Mouse (Mus musculus): ENCODE results near the gene Tomm40.
A peak's percentile ranks its signal among the peaks of the same experiment; 100 is the strongest.

Tomm40 gene

DNA sequence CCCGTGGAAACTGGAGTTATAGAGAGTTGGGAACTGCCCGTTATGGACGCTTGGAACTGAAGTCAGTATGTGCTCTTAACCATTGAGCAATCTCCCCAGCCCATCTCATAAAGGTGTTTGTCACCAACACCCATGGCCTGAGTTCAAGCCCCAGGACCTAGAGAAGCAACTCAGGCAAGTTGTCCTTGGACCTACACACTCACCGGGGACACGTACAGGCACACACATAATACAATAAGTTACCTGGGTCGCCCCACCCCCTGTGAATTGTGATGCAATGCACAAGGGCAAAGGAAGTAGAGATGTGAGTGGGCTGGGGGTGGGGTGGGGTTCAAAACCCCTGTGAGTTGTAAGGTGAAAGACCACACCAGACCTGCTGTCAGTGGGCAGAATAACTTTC, 28.7 kb downstream of the Tomm40 start:
- DNase-seq: no peak

DNA sequence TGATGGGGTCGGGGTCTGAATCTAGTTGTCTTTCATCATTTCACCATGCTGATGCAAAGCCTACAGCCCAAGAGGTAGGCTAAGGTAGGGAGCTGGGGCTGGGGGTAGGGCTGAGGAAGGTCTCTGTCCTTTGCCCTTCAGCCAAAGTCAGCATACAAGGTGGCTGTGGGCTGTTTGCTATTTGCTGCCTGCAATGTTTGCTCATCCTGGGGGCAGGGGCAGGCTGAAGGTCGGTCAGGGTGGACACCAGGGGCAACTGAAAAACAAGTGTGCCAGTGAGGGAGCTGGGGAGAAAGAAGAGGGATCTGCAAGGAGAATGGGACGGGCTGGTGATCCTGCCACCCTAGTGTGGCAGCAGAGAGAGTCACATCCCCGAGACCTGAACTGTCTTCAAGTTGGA, 29.9 kb downstream of the Tomm40 start:
- DNase-seq: peak; percentile 28 to 75

DNA sequence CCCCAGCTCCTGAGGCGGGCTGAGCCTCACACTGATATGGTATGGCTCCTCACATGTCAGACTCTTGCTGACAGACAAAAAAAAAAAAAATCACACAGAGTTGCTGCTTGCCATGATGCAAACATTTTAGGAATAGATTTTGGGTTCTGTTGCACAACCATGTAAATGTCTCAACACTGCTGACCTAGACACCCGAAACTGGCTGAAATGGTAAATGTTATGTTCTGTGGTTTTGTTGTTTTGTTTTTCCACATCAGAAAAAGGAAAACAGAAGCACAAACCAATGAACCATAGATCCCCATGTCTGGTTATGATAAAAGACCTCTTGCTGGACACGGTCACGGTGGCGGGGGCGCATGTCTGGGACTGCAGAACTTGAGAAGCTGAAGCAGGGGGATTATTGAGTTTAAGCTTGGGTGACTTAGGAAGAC, 31.5 kb downstream of the Tomm40 start:
- DNase-seq: no peak

DNA sequence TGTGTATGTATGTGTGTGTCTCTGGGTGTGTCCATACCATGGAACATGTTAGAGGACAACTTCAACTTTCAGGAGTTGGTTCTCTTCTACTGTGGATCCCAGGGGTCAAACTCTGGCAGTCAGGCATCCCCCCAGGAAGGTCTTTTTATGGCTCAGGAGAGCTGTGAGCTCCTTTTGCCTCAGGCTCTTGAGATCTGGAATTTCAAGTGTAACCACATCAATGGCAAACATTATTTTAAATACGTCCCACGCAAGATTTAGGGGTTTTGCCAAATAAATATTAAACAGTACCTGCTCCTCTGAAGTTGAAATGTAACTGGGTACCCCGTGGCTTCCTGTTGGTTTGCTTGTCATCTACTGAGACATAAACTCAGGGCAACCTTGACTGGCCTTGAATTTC, 32.3 kb downstream of the Tomm40 start:
- DNase-seq: no peak

DNA sequence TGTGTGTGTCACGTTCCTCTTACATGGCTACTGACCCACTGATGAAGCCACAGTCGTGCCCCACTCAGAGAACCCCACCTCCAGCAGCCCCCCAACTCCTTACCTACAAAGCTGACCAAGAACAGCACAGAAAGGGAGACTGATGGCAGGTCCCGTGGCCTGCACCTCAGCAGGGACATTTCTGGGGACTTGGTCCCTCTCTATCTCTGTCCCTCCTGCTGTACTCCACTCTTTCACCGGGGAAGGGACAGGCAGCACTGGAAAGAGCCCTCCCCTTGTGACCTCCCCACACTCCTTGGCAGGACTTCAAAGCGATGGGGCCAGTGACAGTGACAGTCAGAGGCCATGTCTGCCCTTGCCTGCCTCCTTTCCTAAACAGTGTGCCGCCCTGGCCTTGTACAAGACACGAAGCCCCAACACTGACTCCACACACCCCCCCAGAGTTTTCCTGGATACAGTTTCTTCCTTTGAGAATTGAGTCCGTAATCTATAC, 34.0 kb downstream of the Tomm40 start, which contains the start of the genes Gm44805 and Apoc4:
Gm44805 (minus strand) TSS at position 222 of the 493 bp plus-strand sequence.
Apoc4 (minus strand) TSS at position 278 of the 493 bp plus-strand sequence.
- DNase-seq: no peak

DNA sequence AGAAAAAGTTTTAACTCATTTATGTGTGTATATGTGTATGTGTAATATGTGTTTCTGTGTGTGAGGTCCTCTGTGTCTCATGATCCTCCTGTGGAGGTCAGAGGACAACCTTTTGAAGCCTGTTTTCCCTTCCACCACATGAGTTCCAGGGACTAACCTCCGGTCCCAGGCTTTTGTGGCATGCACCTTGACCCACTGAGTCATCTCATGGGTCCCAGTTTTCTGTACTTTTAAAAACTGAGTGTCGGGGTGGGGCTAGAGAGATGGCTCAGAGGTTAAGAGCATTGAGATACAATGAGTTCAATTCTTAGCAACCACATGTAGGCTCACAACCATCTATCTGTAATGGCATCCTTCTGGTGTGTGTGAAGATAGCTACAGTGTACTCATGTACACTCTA, 34.5 kb downstream of the Tomm40 start:
- DNase-seq: no peak

DNA sequence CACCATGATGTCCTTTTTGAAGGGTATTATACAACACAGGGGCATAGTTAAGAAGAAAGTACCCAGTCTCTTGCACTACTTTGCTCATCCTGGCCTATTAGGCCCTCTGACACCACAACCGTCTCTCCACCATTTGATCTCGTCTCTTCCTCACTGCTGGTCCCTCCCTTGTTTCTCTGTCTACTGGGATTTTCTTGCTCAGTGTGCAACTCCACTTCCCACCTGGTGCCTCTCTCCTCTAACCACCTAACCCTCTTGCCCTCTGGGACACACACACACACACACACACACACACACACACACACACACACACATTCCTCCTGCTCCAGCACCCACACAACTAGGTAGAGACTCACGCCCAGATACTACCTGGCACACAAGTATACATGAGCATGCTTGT, 36.3 kb downstream of the Tomm40 start:
- no peak for DNase-seq

DNA sequence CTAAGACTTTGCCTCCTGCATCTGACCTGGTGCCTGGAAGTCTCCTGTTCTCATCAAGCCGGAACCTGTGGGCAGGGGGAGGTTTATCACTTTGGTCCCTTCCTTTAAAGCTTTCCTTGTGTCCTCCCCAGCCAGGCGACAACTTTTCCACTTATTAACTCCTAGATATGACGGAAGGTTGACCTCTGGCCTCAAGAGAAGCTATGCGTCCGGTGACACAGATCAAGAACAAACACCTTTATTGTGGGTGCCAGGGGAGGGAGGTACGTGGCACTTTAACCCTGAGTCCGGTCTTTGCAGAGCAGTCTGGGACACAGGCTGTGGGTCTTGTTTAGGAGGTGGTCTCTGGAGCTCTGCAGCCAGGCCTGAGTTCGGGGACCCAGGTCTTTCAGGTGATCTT, 37.4 kb downstream of the Tomm40 start, which contains the start of gene Apoc2:
Apoc2 (minus strand) TSS at position 70 of the 400 bp plus-strand sequence.
- DNase-seq: peak in 1 of 2 experiments; percentile 58

DNA sequence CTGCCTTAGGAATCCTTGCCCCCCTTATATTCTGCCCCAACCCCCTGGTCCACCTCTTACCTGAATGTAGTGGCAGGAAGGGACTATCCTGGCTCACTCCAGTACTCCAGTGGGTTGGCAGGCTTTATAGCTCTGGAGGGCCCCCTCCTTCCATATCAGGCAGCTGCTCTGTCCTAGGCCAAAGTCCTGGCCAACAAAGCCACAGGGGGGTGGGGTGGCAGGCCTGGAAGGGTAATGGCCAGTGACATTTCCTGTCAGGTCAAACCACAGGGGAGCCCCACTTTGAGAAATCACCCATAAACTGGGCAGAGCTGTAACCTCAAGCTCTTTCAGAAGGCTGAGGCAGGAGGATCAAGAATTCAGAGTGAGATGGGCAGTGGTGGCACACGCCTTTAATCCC, 38.6 kb downstream of the Tomm40 start:
- DNase-seq: no peak

DNA sequence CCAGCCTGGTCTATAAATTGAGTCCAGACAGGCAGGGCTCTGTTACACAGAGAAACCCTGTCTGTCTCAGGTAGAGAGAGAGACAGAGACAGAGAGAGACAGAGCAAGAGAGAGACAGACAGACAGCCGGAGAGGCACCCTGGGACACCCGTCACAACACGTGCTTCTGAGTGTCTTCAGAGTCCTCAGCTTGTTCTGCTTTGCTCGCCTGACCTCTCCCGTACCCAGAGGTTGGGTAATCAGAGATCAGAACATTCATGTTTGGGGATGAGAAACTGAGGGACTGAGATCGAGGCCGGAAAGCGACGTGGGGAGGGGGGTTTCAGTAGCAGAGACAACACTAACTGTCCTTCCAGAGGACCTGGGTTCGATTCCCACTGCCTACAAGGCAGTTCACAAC, 39.4 kb downstream of the Tomm40 start:
- no peak for DNase-seq

DNA sequence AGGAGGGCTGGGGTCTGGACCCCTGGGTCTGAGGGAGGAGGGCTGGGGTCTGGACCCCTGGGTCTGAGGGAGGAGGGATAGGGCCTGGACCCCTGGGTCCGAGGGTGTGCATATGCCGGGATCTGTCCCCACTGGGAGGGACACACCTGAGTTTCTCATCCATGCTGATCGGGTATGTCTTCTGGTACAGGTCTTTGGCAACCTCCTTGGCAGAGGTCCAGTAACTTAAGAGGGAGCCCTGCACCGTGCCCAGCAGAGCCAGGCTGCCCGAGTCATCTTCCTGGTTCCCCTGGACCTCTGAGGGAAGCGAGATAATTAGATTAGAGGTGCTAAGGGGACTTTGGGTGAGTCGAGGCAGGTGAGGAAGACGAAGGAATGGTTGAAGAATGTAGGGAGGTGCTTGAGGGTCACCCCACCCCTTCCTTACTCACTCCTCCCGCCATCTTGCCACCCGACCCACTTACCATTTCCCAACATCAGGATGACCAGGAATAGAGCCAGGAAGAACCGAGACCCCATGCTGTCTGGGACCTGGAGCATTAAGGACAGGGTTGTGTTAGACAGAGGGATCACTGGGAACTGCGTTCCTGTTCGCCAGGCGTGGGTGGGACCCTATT, 42.0 kb downstream of the Tomm40 start:
- DNase-seq: peak in 1 of 2 experiments; percentile 25

DNA sequence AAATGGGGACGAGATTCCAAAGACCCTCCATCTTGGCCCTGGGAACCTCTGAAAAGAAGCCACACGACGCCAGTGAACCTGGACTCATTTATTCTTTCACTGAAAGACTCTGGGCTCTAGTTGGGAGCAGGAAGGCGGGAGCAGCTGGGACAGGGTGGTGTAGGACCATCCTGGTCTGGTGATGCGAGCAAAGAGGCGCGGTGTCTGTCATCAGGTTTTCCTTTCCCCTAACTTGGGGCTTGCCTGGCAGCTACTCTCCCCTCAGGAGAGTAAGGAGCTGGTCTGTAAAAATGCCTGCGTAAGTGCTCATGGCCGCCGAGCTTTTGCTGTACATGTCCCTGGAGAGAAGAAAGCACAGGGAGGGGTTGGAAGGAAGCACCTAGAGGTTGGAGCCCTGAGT, 43.7 kb downstream of the Tomm40 start:
- no peak for DNase-seq

DNA sequence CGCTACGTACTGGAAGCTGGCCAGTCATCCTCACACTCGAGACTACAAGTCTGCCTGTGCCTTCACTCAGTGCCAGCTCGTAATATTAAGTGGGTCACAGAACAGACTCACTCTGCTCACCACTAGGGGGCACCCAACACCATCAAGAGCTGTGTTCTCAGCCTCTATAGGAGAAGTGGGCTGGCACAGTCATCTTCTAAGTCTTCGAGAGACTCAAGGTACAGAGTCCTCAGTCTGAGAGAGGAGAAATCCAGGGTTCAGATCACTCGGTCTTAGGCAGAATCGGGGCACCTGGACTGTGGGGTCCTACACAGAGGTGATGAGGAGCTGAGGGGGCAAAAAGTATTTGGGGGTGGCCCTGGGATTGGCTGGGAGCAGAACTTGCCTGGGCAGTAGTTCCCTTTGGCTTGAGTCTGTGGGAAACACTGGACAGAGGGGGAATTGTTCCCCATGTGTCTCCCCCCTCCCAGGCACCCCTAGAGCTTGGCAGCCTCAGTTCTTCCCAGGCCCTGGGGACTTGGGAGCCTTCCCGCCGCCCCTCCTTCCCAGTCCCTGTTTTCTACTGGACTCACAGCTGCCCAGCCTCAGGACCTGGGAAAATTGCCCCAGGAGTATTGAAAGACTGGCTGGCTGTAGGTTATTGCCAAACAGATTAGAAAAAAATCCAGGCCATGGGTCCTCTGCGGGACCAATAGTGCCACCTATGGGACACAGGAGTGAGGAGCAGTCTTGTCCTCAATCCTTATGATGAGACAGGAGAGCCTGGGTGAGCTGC, 46.1 kb downstream of the Tomm40 start:
- peak; percentile 95 to 98 for DNase-seq

DNA sequence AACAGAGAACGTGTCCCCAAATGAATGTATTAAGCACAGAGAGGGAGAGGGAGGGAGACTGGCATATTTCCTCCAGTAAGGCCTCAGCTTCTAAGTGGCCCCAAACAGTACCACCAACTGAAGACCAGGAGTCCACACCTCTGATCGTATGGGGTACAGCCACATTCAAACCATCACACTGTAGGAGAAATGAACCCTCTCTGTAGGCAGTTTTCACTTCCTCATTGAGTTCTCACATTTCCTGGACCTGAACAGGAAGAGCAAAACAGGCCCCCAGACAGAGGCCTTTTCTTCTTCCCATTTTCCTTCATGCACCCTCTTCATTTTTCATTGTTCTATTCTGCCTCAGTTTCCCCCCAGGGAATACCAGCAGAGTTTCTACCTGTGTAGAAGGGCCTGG, 47.8 kb downstream of the Tomm40 start:
- no peak for DNase-seq

DNA sequence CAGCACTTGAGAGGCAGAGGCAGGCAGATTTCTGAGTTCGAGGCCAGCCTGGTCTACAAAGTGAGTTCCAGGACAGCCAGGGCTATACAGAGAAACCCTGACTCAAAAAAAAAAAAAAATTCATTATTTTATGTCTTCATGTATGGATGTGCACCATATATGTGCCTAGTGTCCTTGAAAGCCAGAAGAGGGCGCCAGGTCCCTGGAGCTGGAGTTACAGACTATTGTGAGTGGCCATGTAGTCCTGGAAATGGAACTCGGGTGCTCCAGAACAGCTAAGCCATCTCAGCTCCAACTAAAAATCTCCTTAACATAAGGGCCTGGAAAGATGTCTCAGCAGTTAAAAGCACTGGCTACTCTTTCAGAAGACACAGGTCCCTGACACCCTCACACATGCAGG, 48.5 kb downstream of the Tomm40 start:
- DNase-seq: peak in 1 of 2 experiments; percentile 51

DNA sequence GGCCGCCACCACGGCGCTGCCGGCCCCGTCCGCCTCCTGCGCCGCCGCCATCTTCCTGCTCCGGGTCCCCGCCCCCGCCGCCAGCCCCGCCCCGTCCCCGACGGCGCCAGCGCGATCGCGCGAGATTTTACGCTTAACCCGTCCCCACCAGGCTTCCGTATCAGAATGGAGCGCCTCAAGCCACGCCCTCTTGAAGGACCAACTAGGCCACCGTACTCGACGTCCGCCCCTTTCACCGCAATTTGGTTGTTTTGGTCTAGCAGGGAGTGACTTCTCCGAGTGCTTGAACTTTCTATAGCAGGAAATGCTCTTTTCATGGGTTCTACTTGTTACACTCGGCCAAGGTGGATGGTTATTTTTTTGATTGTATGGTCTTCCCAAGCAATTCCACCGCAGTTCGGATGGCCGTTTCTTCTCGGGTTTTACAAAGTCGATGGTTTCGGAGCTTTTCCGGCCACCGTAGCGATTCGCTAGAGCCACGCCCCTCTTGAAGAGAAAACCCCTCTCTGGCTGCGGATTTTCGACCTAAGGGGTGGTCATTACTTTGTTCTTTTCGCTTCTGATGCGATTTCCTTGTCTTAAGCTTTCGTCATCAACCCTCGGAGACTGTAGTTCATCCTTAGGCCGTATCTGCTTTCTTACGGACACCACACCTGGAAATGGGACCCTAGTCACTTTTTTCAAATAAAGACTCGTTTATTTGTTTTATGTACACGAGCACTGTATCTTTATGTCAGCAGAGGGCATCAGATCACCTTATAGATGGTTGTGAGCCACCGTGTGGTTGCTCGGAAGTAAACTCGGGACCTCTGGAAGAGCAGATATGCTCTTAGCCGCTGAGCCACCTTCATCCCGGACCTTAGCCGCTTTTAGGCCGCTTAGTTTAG, 50.0 kb downstream of the Tomm40 start, which contains the start of gene Clptm1:
Clptm1 (minus strand) TSS at position 79 of the 887 bp plus-strand sequence.
- DNase-seq: peak; percentile 97 to 98

DNA sequence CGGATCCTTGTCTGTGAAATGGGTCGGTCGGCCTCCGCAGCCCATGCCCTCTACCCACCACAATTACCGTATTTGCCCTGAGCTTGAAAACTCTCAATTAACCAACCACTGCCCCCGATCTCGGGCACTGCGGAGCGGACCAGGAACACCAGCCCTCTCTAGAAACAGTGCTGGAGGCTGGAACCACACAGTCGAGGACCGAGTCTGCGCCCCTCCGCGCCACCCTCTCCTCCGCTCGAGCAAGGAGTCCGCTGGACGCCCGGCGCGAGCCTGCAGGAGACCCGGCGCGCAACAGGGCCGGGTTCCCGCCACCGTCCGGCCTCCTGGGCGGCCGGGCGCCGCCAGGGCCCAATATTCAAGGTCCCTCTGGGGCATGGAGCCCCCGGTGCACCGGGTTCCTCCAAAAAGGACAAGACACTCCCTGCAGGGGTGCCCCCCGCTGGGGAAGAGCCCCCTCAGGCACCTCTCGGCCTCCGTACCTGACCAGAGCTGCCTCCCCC, 50.7 kb downstream of the Tomm40 start:
- DNase-seq: no peak

DNA sequence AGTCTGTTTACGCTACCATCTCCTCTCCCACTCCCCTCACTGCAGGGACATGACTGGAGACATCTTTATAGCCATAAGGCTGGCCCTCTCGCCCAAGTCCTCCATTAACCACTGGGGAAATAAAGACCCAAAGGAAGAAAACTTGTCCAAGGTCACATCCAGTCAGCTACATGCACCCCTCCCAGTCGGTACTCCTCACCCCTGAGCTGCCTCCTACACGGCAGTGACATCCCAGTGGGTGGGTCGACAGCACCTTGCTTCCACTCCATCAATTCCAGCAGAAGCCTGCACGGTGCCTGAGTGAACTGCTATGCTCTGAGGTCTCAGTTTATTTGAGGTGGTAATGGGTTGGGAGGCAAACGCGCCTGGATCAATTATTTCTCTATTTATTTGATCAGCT, 51.3 kb downstream of the Tomm40 start:
- no peak for DNase-seq

DNA sequence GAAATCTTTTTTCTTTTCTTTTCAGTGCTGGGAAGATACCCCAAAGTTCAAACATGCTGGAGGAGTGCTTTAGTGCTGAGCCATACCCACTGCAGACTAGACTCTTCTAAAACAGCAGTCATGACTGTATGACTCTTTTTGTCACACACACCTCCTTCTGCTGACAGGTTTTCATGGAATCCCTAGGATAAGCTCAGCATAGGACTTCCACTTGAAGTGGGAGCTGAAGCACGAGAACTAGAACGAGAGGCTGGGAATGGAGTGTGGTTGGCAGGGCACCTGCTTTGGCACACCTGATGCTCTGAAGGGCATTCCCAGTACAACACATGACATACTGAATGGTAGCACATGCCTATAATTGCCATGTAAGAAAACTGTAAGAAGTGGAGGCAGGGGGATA, 62.6 kb downstream of the Tomm40 start:
- DNase-seq: no peak

All from kidney, postnatal 25 days (tissue).